Mouse (Mus musculus) kidney, embryonic 15.5 days (tissue): ENCODE data around the gene Mtus2. TPM values are rescaled to one million over a fixed set of nuclear protein-coding genes. Genes with fewer than 3 reads are reported as not detected.

Source experiments
- ATAC-seq: fragments of 200-750 bp; cut with Nextera tagmentation; replicated peaks from 2 replicates; pipeline ENCODE4 v1.8.0; 2017; ENCODE audit warnings: moderate TSS enrichment; ENCODE audit not compliant: low FRiP score
- H3K27ac ChIP-seq: fragments of 300-500 bp; sonication (generic); 2 replicates; pipeline ENCODE4 v1.5.1; 2015; ENCODE audit warnings: mild to moderate bottlenecking, inconsistent platforms
- H3K27me3 ChIP-seq: fragments of 300-500 bp; sonication (generic); 2 replicates; pipeline ENCODE4 v1.6.1; 2015; ENCODE audit warnings: inconsistent platforms
- H3K36me3 ChIP-seq: fragments of 300-500 bp; sonication (generic); 2 replicates; pipeline ENCODE4 v1.6.1; 2015; ENCODE audit warnings: inconsistent platforms
- H3K4me1 ChIP-seq: fragments of 300-500 bp; sonication (generic); 2 replicates; pipeline ENCODE4 v1.6.1; 2015; ENCODE audit warnings: inconsistent platforms
- H3K4me2 ChIP-seq: fragments of 300-500 bp; sonication (generic); 2 replicates; pipeline ENCODE4 v1.6.1; 2015; ENCODE audit warnings: moderate library complexity, mild to moderate bottlenecking, inconsistent platforms
- H3K4me3 ChIP-seq: fragments of 300-500 bp; sonication (generic); replicated peaks from 2 replicates; pipeline ENCODE4 v1.5.1; 2015; ENCODE audit warnings: mild to moderate bottlenecking, inconsistent platforms
- H3K9ac ChIP-seq: fragments of 300-500 bp; sonication (generic); 2 replicates; pipeline ENCODE4 v1.6.1; 2015; ENCODE audit warnings: mild to moderate bottlenecking, inconsistent platforms
- H3K9me3 ChIP-seq: fragments of 300-500 bp; sonication (generic); replicated peaks from 2 replicates; pipeline ENCODE4 v1.6.1; 2016; ENCODE audit warnings: inconsistent platforms
- WGBS: fragments of 180-500 bp; shearing (Covaris S2); methylation state at CpG from one replicate; pipeline ENCODE4 v1.1.7; 2015; ENCODE audit warnings: mixed read lengths; 5-methylcytosine and 5-hydroxymethylcytosine counted together
- polyA plus RNA-seq: library from polyadenylated mRNA; unstranded; fragments of >200 nt; fragmentation: Nextera tagmentation; extraction: Ambion mirVana; gene quantifications from 2 replicates; pipeline ENCODE4 v1.2.1, GENCODE M21; 2015

Gene Mtus2
- polyA plus RNA-seq, 1 experiment from 2014 or later, result 3.6 TPM

DNA sequence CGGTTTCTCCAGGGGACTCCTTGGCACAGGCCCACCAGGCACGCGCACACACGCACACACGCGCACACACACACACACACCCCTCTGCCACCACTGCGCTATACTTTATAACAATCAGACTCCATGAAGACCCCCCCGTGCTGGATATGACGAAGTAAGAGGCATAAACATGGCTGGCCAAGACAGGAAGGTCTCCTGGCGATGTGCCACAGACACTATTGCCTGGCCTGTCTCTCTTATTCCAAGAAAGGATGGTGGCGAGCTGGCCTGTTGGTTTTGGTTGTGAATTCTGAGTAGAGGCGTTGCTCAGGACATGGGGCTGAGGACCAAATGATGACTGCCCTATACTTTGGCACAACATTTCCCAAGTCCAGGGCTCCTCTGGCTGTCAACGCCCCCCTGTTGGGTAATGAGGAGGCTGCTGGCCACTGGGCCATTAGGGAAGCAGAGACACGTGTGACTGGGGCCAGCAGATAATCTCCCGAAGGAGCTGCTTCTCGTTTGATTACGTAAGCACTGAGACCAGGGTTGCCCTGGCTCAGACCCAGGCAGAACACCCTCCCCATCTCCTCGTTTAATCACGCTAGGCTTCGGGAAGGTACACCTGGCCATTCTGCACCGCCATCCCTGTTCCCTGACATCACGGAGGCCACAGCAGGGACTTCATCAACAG lies 406.5 kb downstream of the Mtus2 start:
- Histone ChIP-seq H3K27ac (peak overlapping the region; percentile 49; the same call in 1 of the 2 replicates), H3K4me3 (no peak overlapping the region), H3K9ac (no peak overlapping the region), H3K4me2 (no peak overlapping the region), H3K9me3 (no peaks in the 10 kb centered on the region), H3K4me1 (peaks cover 35% of the 10 kb centered on the region), H3K27me3 (no peaks in the 10 kb centered on the region), H3K36me3 (peaks cover 5% of the 10 kb centered on the region; the same call in 1 of the 2 replicates)
- WGBS, result 81% methylated on average over 22 of the region's 22 CpGs
- ATAC-seq, result peak; percentile 41; the same call in 1 of the 2 replicates

Other genes with a start within 250 kb of the Mtus2 start
- gene Flt1, start 231.3 kb upstream of the Mtus2 start, polyA plus RNA-seq, result 17.5 and 19.4 TPM in 2 replicates
- 481 and 542 TPM in 2 replicates for gene Pomp, start 96.9 kb upstream of the Mtus2 start, polyA plus RNA-seq
- 2.3 and 2.5 TPM in 2 replicates for gene Slc46a3, start 62.5 kb upstream of the Mtus2 start, polyA plus RNA-seq